Mouse (Mus musculus): Measurements from ENCODE around the gene Rtl1.

GRCm38 (mm10) chr12:109572259-109572658, 27.9 kb downstream of the Rtl1 start:
- TF ChIP-seq MAFK (IDR thresholded peaks at IDR 0.05; ENCODE audit: insufficient read depth, low read depth, low read length) (no peak), HCFC1 (IDR thresholded peaks at IDR 0.05; ENCODE audit: borderline replicate concordance, insufficient read depth, low read length) (no peak)

Data from ES-E14 (cell line).